Mouse (Mus musculus) central nervous system, embryonic 14 days (tissue): Measurements from ENCODE around the gene Sptbn4. TPM values are rescaled to one million over a fixed set of nuclear protein-coding genes. Genes with fewer than 3 reads are reported as not detected.

Experiments
- polyA plus RNA-seq: library from polyadenylated mRNA; depleted of rRNA; stranded (reverse); fragments of >200 nt; gene quantifications from 2 replicates; pipeline ENCODE4 v1.2.3, GENCODE M21; 2012; rRNA removed

Sptbn4 gene
- polyA plus RNA-seq: 19.9 and 20.5 TPM in 2 replicates

GRCm38 (mm10) chr7:27447419-27448286, at the start of gene Sptbn4, which contains the start of gene Blvrb:
Gene Sptbn4 (minus strand): TSS chr7:27447686.
Gene Blvrb (plus strand): TSS chr7:27447978.

GRCm38 (mm10) chr7:27486770-27487697, 39.5 kb upstream of the Sptbn4 start, which contains the start of gene Sertad1:
Gene Sertad1 (plus strand): TSS chr7:27486910.

GRCm38 (mm10) chr7:27473156-27473834, 25.8 kb upstream of the Sptbn4 start, which contains the start of gene Sertad3:
Gene Sertad3 (plus strand): TSS chr7:27473768.

GRCm38 (mm10) chr7:27356861-27357594, 90.5 kb downstream of the Sptbn4 start, which contains the start of gene Gm20479:
Gene Gm20479 (minus strand): TSS chr7:27357419.

GRCm38 (mm10) chr7:27355745-27356240, 91.7 kb downstream of the Sptbn4 start, which contains the start of gene Shkbp1:
Gene Shkbp1 (minus strand): TSS chr7:27356019.

GRCm38 (mm10) chr7:27337175-27337853, 110.2 kb downstream of the Sptbn4 start, which contains the start of gene Ltbp4:
Gene Ltbp4 (minus strand): TSS chr7:27337692.

Other genes with a start within 250 kb of the Sptbn4 start
- gene Itpkc, start 219.0 kb downstream of the Sptbn4 start, polyA plus RNA-seq: 12.6 and 13.0 TPM in 2 replicates
- gene Coq8b, start 214.7 kb downstream of the Sptbn4 start, polyA plus RNA-seq: 42.3 and 43.1 TPM in 2 replicates
- 95.3 and 97.1 TPM in 2 replicates for gene Numbl, start 189.3 kb downstream of the Sptbn4 start, polyA plus RNA-seq
- gene Ltbp4, start 110.0 kb downstream of the Sptbn4 start, polyA plus RNA-seq: 23.4 and 35.0 TPM in 2 replicates
- 139 and 156 TPM in 2 replicates for gene Shkbp1, start 91.7 kb downstream of the Sptbn4 start, polyA plus RNA-seq
- not detected in 2 replicates for gene Gm20479, start 90.3 kb downstream of the Sptbn4 start, polyA plus RNA-seq
- 18.0 and 25.5 TPM in 2 replicates for gene Blvrb, start 292 bp upstream of the Sptbn4 start, polyA plus RNA-seq
- gene Sertad3, start 26.1 kb upstream of the Sptbn4 start, polyA plus RNA-seq: 12.0 and 16.2 TPM in 2 replicates
- 6.8 and 10.9 TPM in 2 replicates for gene Sertad1, start 39.2 kb upstream of the Sptbn4 start, polyA plus RNA-seq
- gene Prx, start 51.6 kb upstream of the Sptbn4 start, polyA plus RNA-seq: 2.2 and 3.5 TPM in 2 replicates
- gene Hipk4, start 75.6 kb upstream of the Sptbn4 start, polyA plus RNA-seq: 1.7 and 2.3 TPM in 2 replicates
- gene Pld3, start 105.5 kb upstream of the Sptbn4 start, polyA plus RNA-seq: 131 and 151 TPM in 2 replicates
- 42.0 and 43.1 TPM in 2 replicates for gene 2310022A10Rik, start 105.5 kb upstream of the Sptbn4 start, polyA plus RNA-seq
- gene Akt2, start 143.9 kb upstream of the Sptbn4 start, polyA plus RNA-seq: 70.1 and 73.9 TPM in 2 replicates
- gene Ttc9b, start 206.2 kb upstream of the Sptbn4 start, polyA plus RNA-seq: 36.9 and 44.1 TPM in 2 replicates
- 65.0 and 67.7 TPM in 2 replicates for gene Map3k10, start 226.9 kb upstream of the Sptbn4 start, polyA plus RNA-seq
- gene Zfp607b, start 241.7 kb upstream of the Sptbn4 start, polyA plus RNA-seq: 6.6 and 8.8 TPM in 2 replicates